Mouse (Mus musculus) small intestine, adult 2 months (tissue): ENCODE data around the gene Trpm1. TPM values are rescaled to one million over a fixed set of nuclear protein-coding genes. Genes with fewer than 3 reads are reported as not detected.

Experiments used
- H3K27ac ChIP-seq: fragments of 200-500 bp; 2 replicates; pipeline ENCODE4 v1.5.1; 2012; ENCODE audit warnings: low read depth, low read length, control low read depth, inconsistent platforms; ENCODE audit not compliant: insufficient read depth
- H3K27me3 ChIP-seq: fragments of 200-500 bp; 2 replicates; pipeline ENCODE4 v1.6.1; 2012; ENCODE audit warnings: mild to moderate bottlenecking, moderate library complexity, low read length, inconsistent platforms; ENCODE audit not compliant: control insufficient read depth, insufficient read depth
- H3K36me3 ChIP-seq: fragments of 200-500 bp; 2 replicates; pipeline ENCODE4 v1.6.1; 2012; ENCODE audit warnings: mild to moderate bottlenecking, low read length, control low read depth, inconsistent platforms; ENCODE audit not compliant: control insufficient read depth, insufficient read depth
- H3K4me1 ChIP-seq: fragments of 200-500 bp; 2 replicates; pipeline ENCODE4 v1.6.1; 2012; ENCODE audit warnings: low read length, inconsistent platforms, mixed read lengths; ENCODE audit not compliant: control insufficient read depth, insufficient read depth, insufficient read length
- H3K4me3 ChIP-seq: fragments of 200-500 bp; 2 replicates; pipeline ENCODE4 v1.5.1; 2012; ENCODE audit warnings: low read depth, mild to moderate bottlenecking, control low read depth, inconsistent platforms, low read length, moderate library complexity
- CTCF ChIP-seq: fragments of 200-500 bp; IDR thresholded peaks from 2 replicates; pipeline ENCODE4 v1.5.1; 2012; ENCODE audit warnings: low read depth, mild to moderate bottlenecking, control low read depth, inconsistent platforms, low read length, moderate library complexity, mixed read lengths; ENCODE audit not compliant: insufficient replicate concordance, insufficient read length; ENCODE audit errors: extremely low read depth
- POLR2A ChIP-seq: fragments of 200-500 bp; IDR thresholded peaks from 2 replicates; pipeline ENCODE4 v1.6.1; 2012; ENCODE audit warnings: low read depth, mild to moderate bottlenecking, control low read depth, inconsistent platforms, low read length, moderate library complexity
- WGBS: fragments of 180-500 bp; shearing (Covaris S2); methylation state at CpG from one replicate; pipeline ENCODE4 v1.1.7; 2018; 5-methylcytosine and 5-hydroxymethylcytosine counted together
- polyA plus RNA-seq: library from polyadenylated mRNA; depleted of rRNA; stranded (reverse); fragments of >200 nt; gene quantifications from 2 replicates; pipeline ENCODE4 v1.2.3, GENCODE M21; 2012

The Trpm1 gene
- polyA plus RNA-seq, 1 experiment, result 0.05 TPM

GRCm38 (mm10) chr7:64246713-64247112, 93.1 kb downstream of the Trpm1 start:
- Histone ChIP-seq H3K27me3 (no peaks in the 10 kb centered on the region), H3K27ac (no peak overlapping the region), H3K4me3 (no peak overlapping the region), H3K4me1 (no peaks in the 10 kb centered on the region), H3K36me3 (no peaks in the 10 kb centered on the region)
- 73% methylated on average over 4 of the region's 4 CpGs for WGBS
- TF ChIP-seq CTCF, result no peak

DNA sequence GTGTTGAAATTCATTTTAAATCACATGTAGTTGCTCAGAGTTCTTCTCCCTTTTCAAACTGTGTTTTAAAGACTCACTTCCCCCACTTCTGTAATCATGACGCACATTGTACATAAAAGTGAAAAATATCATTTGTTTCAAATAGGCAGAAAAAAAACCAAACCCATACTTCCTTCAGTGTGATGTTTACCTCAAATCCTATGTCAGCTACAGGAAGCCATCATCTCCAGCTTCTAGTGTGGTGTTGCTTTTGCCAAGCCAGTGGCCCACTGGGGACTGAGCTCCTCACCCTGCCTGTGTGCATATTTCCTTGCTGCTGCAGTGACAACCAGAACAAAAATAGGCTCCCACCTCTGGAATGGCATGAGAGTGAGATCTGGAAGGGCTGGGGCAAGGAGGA, 94.7 kb downstream of the Trpm1 start:
- H3K36me3 ChIP-seq, result no peaks in the 10 kb centered on the region
- whole genome bisulfite sequencing, result 69% methylated on average over 1 of the region's 1 CpGs
- TF ChIP-seq CTCF (no peak), POLR2A (no peak)
- H3K27ac ChIP-seq, result no peak overlapping the region
- H3K4me3 ChIP-seq, result no peak overlapping the region
- H3K4me1 ChIP-seq, result no peaks in the 10 kb centered on the region
- no peaks in the 10 kb centered on the region for H3K27me3 ChIP-seq

GRCm38 (mm10) chr7:64249715-64250114, 96.1 kb downstream of the Trpm1 start:
- Histone ChIP-seq H3K27me3 (no peaks in the 10 kb centered on the region), H3K27ac (no peak overlapping the region), H3K4me1 (no peaks in the 10 kb centered on the region), H3K4me3 (no peak overlapping the region), H3K36me3 (no peaks in the 10 kb centered on the region)
- TF ChIP-seq POLR2A (no peak), CTCF (no peak)
- 31% methylated on average over 4 of the region's 4 CpGs for WGBS

GRCm38 (mm10) chr7:64250417-64250816, 96.8 kb downstream of the Trpm1 start:
- 63% methylated on average over 7 of the region's 7 CpGs for WGBS
- Histone ChIP-seq H3K27ac (no peak overlapping the region), H3K27me3 (no peaks in the 10 kb centered on the region), H3K36me3 (no peaks in the 10 kb centered on the region), H3K4me3 (no peak overlapping the region), H3K4me1 (no peaks in the 10 kb centered on the region)
- no peak for TF ChIP-seq POLR2A
- TF ChIP-seq CTCF, result no peak

DNA sequence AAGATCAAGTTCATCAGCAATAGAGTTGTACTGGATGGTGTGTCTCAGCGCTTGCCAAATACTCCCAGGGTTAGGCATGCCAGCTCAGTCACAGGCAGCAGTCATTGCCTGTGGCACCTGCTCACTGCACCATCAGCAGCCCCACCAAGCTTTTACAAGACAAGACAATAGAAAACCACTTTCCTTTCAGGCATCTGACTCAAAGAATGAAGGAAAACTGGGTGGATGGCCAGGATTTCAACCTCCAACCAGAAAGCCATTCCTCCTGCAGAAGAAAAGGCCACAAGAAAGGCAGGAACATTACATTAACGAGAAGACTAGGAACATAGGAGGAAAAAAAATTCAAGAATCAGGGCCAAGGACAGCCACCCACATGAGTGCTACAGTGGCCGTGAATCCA, 100.1 kb downstream of the Trpm1 start:
- WGBS, result 87% methylated on average over 3 of the region's 3 CpGs
- Histone ChIP-seq H3K27ac (no peak overlapping the region), H3K4me3 (no peak overlapping the region), H3K36me3 (no peaks in the 10 kb centered on the region), H3K4me1 (no peaks in the 10 kb centered on the region), H3K27me3 (no peaks in the 10 kb centered on the region)
- no peak for TF ChIP-seq POLR2A
- no peak for TF ChIP-seq CTCF

DNA sequence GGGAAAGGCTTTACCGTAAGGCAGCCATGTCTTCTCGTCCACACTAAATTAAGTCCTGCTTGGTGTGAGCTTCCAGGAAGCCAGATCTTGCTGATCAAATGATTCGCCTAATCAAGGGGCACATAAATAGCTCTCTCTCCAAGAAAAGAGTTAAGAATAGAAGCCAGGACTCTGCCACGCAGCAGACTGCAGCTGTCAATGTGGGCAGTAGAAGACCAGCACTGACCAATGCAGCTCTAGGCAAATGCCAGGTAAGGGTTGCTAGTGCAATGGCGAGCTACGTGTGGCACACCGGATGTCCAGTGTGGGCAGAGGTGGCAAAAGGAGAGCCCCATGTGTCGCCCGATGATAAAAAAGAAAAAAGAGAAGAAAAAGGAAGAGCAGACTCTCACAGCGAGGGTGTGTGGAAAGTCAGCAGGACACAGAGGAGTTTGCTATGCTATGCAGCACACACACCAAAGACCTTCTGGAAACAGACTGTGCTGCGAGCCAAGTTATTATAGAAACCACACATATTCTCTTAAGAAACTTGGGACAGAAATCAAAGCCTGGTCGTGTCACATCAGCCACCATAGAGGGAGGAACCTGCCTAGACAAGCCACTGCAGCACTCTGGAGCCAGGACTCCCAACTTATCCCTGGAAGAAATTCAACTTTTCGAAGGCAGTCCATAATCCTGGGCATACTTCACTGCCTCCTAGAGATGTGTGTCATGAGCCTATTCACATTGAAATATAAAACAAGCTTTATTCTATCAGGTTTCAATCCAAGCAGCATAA, 112.1 kb downstream of the Trpm1 start:
- Histone ChIP-seq H3K4me3 (no peak overlapping the region), H3K36me3 (no peaks in the 10 kb centered on the region), H3K27me3 (peaks cover 6% of the 10 kb centered on the region; the same call in 1 of the 2 replicates), H3K4me1 (no peaks in the 10 kb centered on the region), H3K27ac (no peak overlapping the region)
- TF ChIP-seq POLR2A (no peak), CTCF (no peak)
- WGBS, result 84% methylated on average over 13 of the region's 13 CpGs

DNA sequence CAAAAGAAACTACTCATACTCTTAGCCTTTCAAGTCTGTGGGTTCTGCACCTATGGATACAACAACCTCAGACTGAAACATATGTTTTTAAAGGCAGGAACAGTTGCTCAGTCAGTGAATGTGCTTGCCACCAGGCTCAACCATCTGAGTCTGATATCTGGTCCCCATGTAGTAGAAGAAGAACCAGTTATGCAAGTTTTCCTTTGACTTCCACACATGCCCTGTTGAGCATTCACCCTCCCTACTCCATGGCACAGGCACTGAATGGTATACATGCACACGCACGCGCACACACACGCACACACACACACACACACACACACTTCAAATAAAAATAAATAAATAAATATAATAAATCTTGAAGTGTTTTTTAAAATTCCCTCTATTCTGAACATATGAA, 113.0 kb downstream of the Trpm1 start:
- H3K27ac ChIP-seq, result no peak overlapping the region
- peaks cover 6% of the 10 kb centered on the region; the same call in 1 of the 2 replicates for H3K27me3 ChIP-seq
- H3K4me1 ChIP-seq, result no peaks in the 10 kb centered on the region
- no peak overlapping the region for H3K4me3 ChIP-seq
- 70% methylated on average over 4 of the region's 4 CpGs for WGBS
- no peaks in the 10 kb centered on the region for H3K36me3 ChIP-seq
- TF ChIP-seq POLR2A (no peak), CTCF (no peak)

DNA sequence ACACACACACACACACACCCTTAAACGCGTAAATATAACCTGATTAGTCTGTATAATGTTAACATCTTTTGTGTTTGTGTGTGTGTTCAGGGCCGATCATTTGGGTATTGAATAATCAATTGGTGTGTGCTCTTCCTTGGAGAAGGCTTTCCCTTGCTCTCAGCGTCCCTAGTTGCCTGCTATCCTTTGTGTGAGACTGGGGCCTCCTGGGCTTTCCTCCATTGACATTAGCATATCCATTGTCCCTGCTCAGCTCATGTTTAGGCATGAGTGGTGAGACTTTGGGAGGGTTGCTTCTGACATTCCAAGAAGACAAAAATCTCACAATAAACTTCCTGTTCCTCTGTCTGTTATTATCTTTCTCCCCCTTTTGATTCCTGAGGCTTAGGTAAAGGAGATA, 118.3 kb downstream of the Trpm1 start:
- H3K27ac ChIP-seq, result no peak overlapping the region
- peaks cover 6% of the 10 kb centered on the region; the same call in 1 of the 2 replicates for H3K27me3 ChIP-seq
- H3K36me3 ChIP-seq, result no peaks in the 10 kb centered on the region
- no peaks in the 10 kb centered on the region for H3K4me1 ChIP-seq
- H3K4me3 ChIP-seq, result no peak overlapping the region
- WGBS, result 49% methylated on average over 4 of the region's 4 CpGs
- no peak for TF ChIP-seq POLR2A
- no peak for TF ChIP-seq CTCF
